Mouse (Mus musculus): Measurements from ENCODE around the gene Nhlh1. TPM values are rescaled to one million over a fixed set of nuclear protein-coding genes. Genes with fewer than 3 reads are reported as not detected.

Gene Nhlh1
- polyA plus RNA-seq, 1 experiment from 2014 or later: 2.7 TPM

DNA sequence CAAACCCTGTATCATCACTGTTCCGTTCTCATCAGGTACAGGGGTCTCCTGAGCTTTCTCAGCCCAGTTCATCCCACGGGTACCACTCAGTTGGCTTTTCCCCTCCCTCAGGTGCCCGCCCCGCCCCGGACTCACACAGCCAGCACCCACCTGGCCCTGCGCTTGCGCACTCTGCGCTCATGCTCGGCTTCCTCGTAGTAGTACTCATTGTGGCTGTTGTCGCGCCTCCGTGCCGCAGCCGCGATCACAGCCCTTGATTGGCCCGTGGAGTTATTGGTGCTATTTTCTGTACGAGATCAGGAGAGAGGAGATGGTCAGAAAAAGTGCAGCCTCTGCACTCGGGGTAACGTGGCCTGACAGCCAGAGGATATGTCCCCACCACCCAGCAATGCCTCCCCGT, 49.6 kb downstream of the Nhlh1 start:
- peaks cover 7% of the 10 kb centered on the region for H3K4me1 ChIP-seq
- no peak overlapping the region for H3K27ac ChIP-seq
- H3K9me3 ChIP-seq: no peaks in the 10 kb centered on the region
- H3K36me3 ChIP-seq (replicated peaks): peaks cover 99% of the 10 kb centered on the region
- 96% methylated on average over 21 of the region's 21 CpGs for WGBS
- H3K27me3 ChIP-seq (ENCODE audit: poor library complexity, severe bottlenecking): no peaks in the 10 kb centered on the region
- DNase-seq (ENCODE audit: extremely low spot score, low spot score): no peak
- H3K4me3 ChIP-seq: no peak overlapping the region

Other genes starting within 250 kb of the Nhlh1 start
- gene Cd84, start 217.9 kb downstream of the Nhlh1 start, polyA plus RNA-seq (2016; fragmentation: Nextera tagmentation; extraction: Ambion mirVana): 0.42 and 0.46 TPM in 2 replicates
- gene Gm10521, start 161.9 kb downstream of the Nhlh1 start, polyA plus RNA-seq (2016; fragmentation: Nextera tagmentation; extraction: Ambion mirVana): not detected in 2 replicates
- gene Slamf6, start 140.1 kb downstream of the Nhlh1 start, polyA plus RNA-seq (2016; fragmentation: Nextera tagmentation; extraction: Ambion mirVana): 0.11 and 0.15 TPM in 2 replicates
- gene Vangl2, start 29.1 kb downstream of the Nhlh1 start, polyA plus RNA-seq (2016; fragmentation: Nextera tagmentation; extraction: Ambion mirVana): 40.6 and 41.7 TPM in 2 replicates
- gene Copa, start 25.0 kb upstream of the Nhlh1 start, polyA plus RNA-seq (2016; fragmentation: Nextera tagmentation; extraction: Ambion mirVana): 176 TPM in 2 replicates
- gene Ncstn, start 25.2 kb upstream of the Nhlh1 start, polyA plus RNA-seq (2016; fragmentation: Nextera tagmentation; extraction: Ambion mirVana): 91.6 and 95.3 TPM in 2 replicates
- 153 and 159 TPM in 2 replicates for gene Pex19, start 69.2 kb upstream of the Nhlh1 start, polyA plus RNA-seq (2016; fragmentation: Nextera tagmentation; extraction: Ambion mirVana)
- gene Dcaf8, start 90.5 kb upstream of the Nhlh1 start, polyA plus RNA-seq (2016; fragmentation: Nextera tagmentation; extraction: Ambion mirVana): 132 and 138 TPM in 2 replicates
- 282 and 292 TPM in 2 replicates for gene Pea15a, start 149.2 kb upstream of the Nhlh1 start, polyA plus RNA-seq (2016; fragmentation: Nextera tagmentation; extraction: Ambion mirVana)
- gene Casq1, start 162.3 kb upstream of the Nhlh1 start, polyA plus RNA-seq (2016; fragmentation: Nextera tagmentation; extraction: Ambion mirVana): 0.69 and 0.99 TPM in 2 replicates
- gene Atp1a4, start 200.8 kb upstream of the Nhlh1 start, polyA plus RNA-seq (2016; fragmentation: Nextera tagmentation; extraction: Ambion mirVana): not detected in 2 replicates
- 53.0 and 55.4 TPM in 2 replicates for gene Igsf8, start 204.1 kb upstream of the Nhlh1 start, polyA plus RNA-seq (2016; fragmentation: Nextera tagmentation; extraction: Ambion mirVana)
- 0.86 and 2.0 TPM in 2 replicates for gene Atp1a2, start 240.5 kb upstream of the Nhlh1 start, polyA plus RNA-seq (2016; fragmentation: Nextera tagmentation; extraction: Ambion mirVana)